Mouse (Mus musculus): Measurements from ENCODE around the gene Ddx31.
A peak's percentile ranks its signal among the peaks of the same experiment; 100 is the strongest.

Gene Ddx31

GRCm38 (mm10) chr2:28911331-28912038, 71.3 kb downstream of the Ddx31 start:
- no peak for DNase-seq (ENCODE audit: low spot score in 2 of 2)

GRCm38 (mm10) chr2:28912039-28912700, 72.0 kb downstream of the Ddx31 start:
- no peak for DNase-seq (ENCODE audit: low spot score in 2 of 2)

- no peak for DNase-seq (ENCODE audit: low spot score in 2 of 2)
Measured at GRCm38 (mm10) chr2:28912961-28913360, 72.8 kb downstream of the Ddx31 start.

- DNase-seq (ENCODE audit: low spot score in 2 of 2): no peak
Measured at GRCm38 (mm10) chr2:28914121-28914520, 73.9 kb downstream of the Ddx31 start.

- DNase-seq (ENCODE audit: low spot score in 2 of 2): no peak
Measured at GRCm38 (mm10) chr2:28915104-28915738, 75.0 kb downstream of the Ddx31 start.

GRCm38 (mm10) chr2:28915768-28916512, 75.7 kb downstream of the Ddx31 start:
- DNase-seq (ENCODE audit: low spot score in 2 of 2): peak; percentile 21 to 52

GRCm38 (mm10) chr2:28916513-28916865, 76.3 kb downstream of the Ddx31 start, which contains the start of gene Barhl1:
Gene Barhl1, minus strand, starts transcription at chr2:28916668.
- no peak for DNase-seq (ENCODE audit: low spot score in 2 of 2)

GRCm38 (mm10) chr2:28917156-28917517, 76.9 kb downstream of the Ddx31 start:
- no peak for DNase-seq (ENCODE audit: low spot score in 2 of 2)

GRCm38 (mm10) chr2:28917518-28918361, 77.5 kb downstream of the Ddx31 start:
- no peak for DNase-seq (ENCODE audit: low spot score in 2 of 2)

GRCm38 (mm10) chr2:28919001-28919400, 78.8 kb downstream of the Ddx31 start:
- DNase-seq (ENCODE audit: low spot score in 2 of 2): no peak

GRCm38 (mm10) chr2:28923912-28924311, 83.7 kb downstream of the Ddx31 start:
- DNase-seq (ENCODE audit: low spot score in 2 of 2): peak in 1 of 2 experiments; percentile 45

GRCm38 (mm10) chr2:28930571-28930970, 90.4 kb downstream of the Ddx31 start:
- DNase-seq (ENCODE audit: low spot score in 2 of 2): no peak

- DNase-seq (ENCODE audit: low spot score in 2 of 2): no peak
Measured at GRCm38 (mm10) chr2:28938997-28939396, 98.8 kb downstream of the Ddx31 start.

- no peak for DNase-seq (ENCODE audit: low spot score in 2 of 2)
Measured at GRCm38 (mm10) chr2:28943666-28944516, 103.7 kb downstream of the Ddx31 start.

GRCm38 (mm10) chr2:28945388-28945787, 105.2 kb downstream of the Ddx31 start:
- DNase-seq (ENCODE audit: low spot score in 2 of 2): no peak

GRCm38 (mm10) chr2:28946312-28946711, 106.1 kb downstream of the Ddx31 start:
- DNase-seq (ENCODE audit: low spot score in 2 of 2): no peak

- no peak for DNase-seq (ENCODE audit: low spot score in 2 of 2)
Measured at GRCm38 (mm10) chr2:28952981-28953380, 112.8 kb downstream of the Ddx31 start.

GRCm38 (mm10) chr2:28954595-28954994, 114.4 kb downstream of the Ddx31 start:
- no peak for DNase-seq (ENCODE audit: low spot score in 2 of 2)
